Mouse (Mus musculus) heart, embryonic 13.5 days (tissue): ENCODE measurements at regions not wholly inside any gene's neighbourhood (a gene's known extent, or its start where the extent isn't known, plus 50 kb on each side); places are given as distances from the start of the nearest gene placed in this dataset.
"Not testable (repeated sequence)": the region's sequence is repeated elsewhere in the genome, so short reads cannot be mapped to it uniquely, and the experiment has no call there.

Experiments used
- ATAC-seq: fragments of 200-750 bp; cut with Nextera tagmentation; 2 replicates; pipeline ENCODE4 v1.8.0; 2017; ENCODE audit warnings: moderate TSS enrichment; ENCODE audit not compliant: insufficient number of reproducible peaks, low FRiP score, low TSS enrichment; ENCODE audit errors: extremely low read depth
- H3K27ac ChIP-seq: fragments of 300-500 bp; sonication (generic); replicated peaks from 2 replicates; pipeline ENCODE4 v1.5.1; 2015; ENCODE audit warnings: moderate library complexity, mild to moderate bottlenecking, inconsistent platforms
- H3K27me3 ChIP-seq: fragments of 300-500 bp; sonication (generic); replicated peaks from 2 replicates; pipeline ENCODE4 v1.6.1; 2015; ENCODE audit warnings: mild to moderate bottlenecking, inconsistent platforms
- H3K36me3 ChIP-seq: fragments of 300-500 bp; sonication (generic); 2 replicates; pipeline ENCODE4 v1.6.1; 2015; ENCODE audit warnings: mild to moderate bottlenecking, inconsistent platforms
- H3K4me1 ChIP-seq: fragments of 300-500 bp; sonication (generic); 2 replicates; pipeline ENCODE4 v1.6.1; 2015; ENCODE audit warnings: inconsistent platforms
- H3K4me2 ChIP-seq: fragments of 300-500 bp; sonication (generic); 2 replicates; pipeline ENCODE4 v1.6.1; 2015; ENCODE audit warnings: inconsistent platforms, mild to moderate bottlenecking, moderate library complexity
- H3K4me3 ChIP-seq: fragments of 300-500 bp; sonication (generic); 2 replicates; pipeline ENCODE4 v1.5.1; 2015; ENCODE audit warnings: moderate library complexity, mild to moderate bottlenecking, inconsistent platforms
- H3K9ac ChIP-seq: fragments of 300-500 bp; sonication (generic); 2 replicates; pipeline ENCODE4 v1.6.1; 2015; ENCODE audit warnings: inconsistent platforms, mild to moderate bottlenecking, moderate library complexity
- H3K9me3 ChIP-seq: fragments of 300-500 bp; sonication (generic); 2 replicates; pipeline ENCODE4 v1.6.1; 2016; ENCODE audit warnings: inconsistent platforms
- WGBS: fragments of 180-500 bp; shearing (Covaris S2); methylation state at CpG from one replicate; pipeline ENCODE4 v1.1.7; 2015; ENCODE audit warnings: mixed read lengths; 5-methylcytosine and 5-hydroxymethylcytosine counted together

GRCm38 (mm10) chr16:46894576-46895203, 396.4 kb upstream of the Nectin3 start:
- 81% methylated on average over 2 of the region's 2 CpGs for WGBS
- ATAC-seq, result no peak
- Histone ChIP-seq H3K27ac (no peak overlapping the region), H3K9me3 (no peaks in the 10 kb centered on the region), H3K9ac (no peak overlapping the region), H3K27me3 (no peaks in the 10 kb centered on the region), H3K4me2 (no peak overlapping the region), H3K36me3 (no peaks in the 10 kb centered on the region), H3K4me3 (no peak overlapping the region), H3K4me1 (no peaks in the 10 kb centered on the region)

- Histone ChIP-seq H3K36me3 (no peaks in the 10 kb centered on the region), H3K27me3 (no peaks in the 10 kb centered on the region), H3K4me2 (no peak overlapping the region), H3K9me3 (no peaks in the 10 kb centered on the region), H3K27ac (no peak overlapping the region), H3K4me1 (no peaks in the 10 kb centered on the region), H3K9ac (no peak overlapping the region), H3K4me3 (no peak overlapping the region)
- 83% methylated on average over 2 of the region's 2 CpGs for WGBS
- ATAC-seq, result no peak
Measured at GRCm38 (mm10) chr16:46878739-46879138, 380.4 kb upstream of the Nectin3 start.

- H3K36me3 ChIP-seq, result no peaks in the 10 kb centered on the region
- no peak overlapping the region for H3K27ac ChIP-seq
- H3K27me3 ChIP-seq, result no peaks in the 10 kb centered on the region
- no peak overlapping the region for H3K9ac ChIP-seq
- 75% methylated on average over 2 of the region's 2 CpGs for WGBS
- H3K4me3 ChIP-seq, result no peak overlapping the region
- no peaks in the 10 kb centered on the region for H3K4me1 ChIP-seq
- no peaks in the 10 kb centered on the region for H3K9me3 ChIP-seq
- no peak for ATAC-seq
- no peak overlapping the region for H3K4me2 ChIP-seq
Measured at GRCm38 (mm10) chr16:46863959-46864358, 365.6 kb upstream of the Nectin3 start.

- 73% methylated on average over 4 of the region's 4 CpGs for WGBS
- Histone ChIP-seq H3K9ac (no peak overlapping the region), H3K9me3 (no peaks in the 10 kb centered on the region), H3K4me2 (no peak overlapping the region), H3K27ac (no peak overlapping the region), H3K4me1 (no peaks in the 10 kb centered on the region), H3K4me3 (no peak overlapping the region), H3K36me3 (no peaks in the 10 kb centered on the region), H3K27me3 (no peaks in the 10 kb centered on the region)
- no peak for ATAC-seq
Measured at GRCm38 (mm10) chr16:46849534-46849933, 351.2 kb upstream of the Nectin3 start.

- no peaks in the 10 kb centered on the region for H3K9me3 ChIP-seq
- ATAC-seq, result no peak
- no peak overlapping the region for H3K27ac ChIP-seq
- H3K36me3 ChIP-seq, result no peaks in the 10 kb centered on the region
- H3K27me3 ChIP-seq, result no peaks in the 10 kb centered on the region
- no peaks in the 10 kb centered on the region for H3K4me1 ChIP-seq
- no peak overlapping the region for H3K4me3 ChIP-seq
- no peak overlapping the region for H3K4me2 ChIP-seq
- H3K9ac ChIP-seq, result no peak overlapping the region
Measured at GRCm38 (mm10) chr16:46848755-46849154, 350.4 kb upstream of the Nectin3 start.

- ATAC-seq, result no peak
- Histone ChIP-seq H3K4me2 (no peak overlapping the region), H3K9ac (no peak overlapping the region), H3K4me1 (no peaks in the 10 kb centered on the region), H3K36me3 (no peaks in the 10 kb centered on the region), H3K27ac (no peak overlapping the region), H3K27me3 (no peaks in the 10 kb centered on the region), H3K4me3 (no peak overlapping the region), H3K9me3 (no peaks in the 10 kb centered on the region)
- 73% methylated on average over 3 of the region's 3 CpGs for WGBS
Measured at GRCm38 (mm10) chr16:46847707-46848356, 349.5 kb upstream of the Nectin3 start.

- Histone ChIP-seq H3K4me2 (no peak overlapping the region), H3K27me3 (no peaks in the 10 kb centered on the region), H3K4me1 (no peaks in the 10 kb centered on the region), H3K9ac (no peak overlapping the region), H3K4me3 (no peak overlapping the region), H3K27ac (no peak overlapping the region), H3K9me3 (no peaks in the 10 kb centered on the region), H3K36me3 (no peaks in the 10 kb centered on the region)
- 65% methylated on average over 2 of the region's 2 CpGs for WGBS
- no peak for ATAC-seq
Measured at GRCm38 (mm10) chr16:46841179-46841578, 342.9 kb upstream of the Nectin3 start.

- Histone ChIP-seq H3K27ac (no peak overlapping the region), H3K9me3 (no peaks in the 10 kb centered on the region), H3K36me3 (no peaks in the 10 kb centered on the region), H3K9ac (no peak overlapping the region), H3K27me3 (no peaks in the 10 kb centered on the region), H3K4me2 (no peak overlapping the region), H3K4me1 (no peaks in the 10 kb centered on the region), H3K4me3 (no peak overlapping the region)
- ATAC-seq, result no peak
Measured at GRCm38 (mm10) chr16:46840764-46841163, 342.4 kb upstream of the Nectin3 start.

- no peak for ATAC-seq
- WGBS, result 85% methylated on average over 2 of the region's 2 CpGs
Measured at GRCm38 (mm10) chr16:46825147-46825546, 326.8 kb upstream of the Nectin3 start.

GRCm38 (mm10) chr16:46822753-46823152, 324.4 kb upstream of the Nectin3 start:
- no peak overlapping the region for H3K4me2 ChIP-seq
- H3K4me3 ChIP-seq, result no peak overlapping the region
- no peaks in the 10 kb centered on the region for H3K9me3 ChIP-seq
- 55% methylated on average over 3 of the region's 3 CpGs for WGBS
- H3K36me3 ChIP-seq, result no peaks in the 10 kb centered on the region
- H3K27me3 ChIP-seq, result no peaks in the 10 kb centered on the region
- H3K4me1 ChIP-seq, result no peaks in the 10 kb centered on the region
- no peak overlapping the region for H3K27ac ChIP-seq
- no peak overlapping the region for H3K9ac ChIP-seq
- no peak for ATAC-seq

More at GRCm38 (mm10) chr16:46825147-46825546, 326.8 kb upstream of the Nectin3 start:
- Histone ChIP-seq H3K36me3 (no peaks in the 10 kb centered on the region), H3K9me3 (no peaks in the 10 kb centered on the region), H3K4me3 (no peak overlapping the region), H3K27me3 (no peaks in the 10 kb centered on the region), H3K27ac (no peak overlapping the region), H3K4me2 (no peak overlapping the region), H3K4me1 (no peaks in the 10 kb centered on the region), H3K9ac (no peak overlapping the region)

GRCm38 (mm10) chr16:46818215-46818614, 319.9 kb upstream of the Nectin3 start:
- Histone ChIP-seq H3K4me3 (no peak overlapping the region), H3K27ac (no peak overlapping the region), H3K36me3 (no peaks in the 10 kb centered on the region), H3K9ac (no peak overlapping the region), H3K4me1 (no peaks in the 10 kb centered on the region), H3K9me3 (no peaks in the 10 kb centered on the region), H3K4me2 (no peak overlapping the region), H3K27me3 (no peaks in the 10 kb centered on the region)
- no peak for ATAC-seq
- 60% methylated on average over 1 of the region's 1 CpGs for WGBS

- H3K4me2 ChIP-seq, H3K36me3 ChIP-seq, H3K4me3 ChIP-seq, H3K27ac ChIP-seq, H3K27me3 ChIP-seq, ATAC-seq, H3K9me3 ChIP-seq, H3K4me1 ChIP-seq, H3K9ac ChIP-seq: not testable (repeated sequence)
Measured at GRCm38 (mm10) chr16:46811835-46812234, 313.5 kb upstream of the Nectin3 start.
